Mouse (Mus musculus) midbrain, embryonic 11.5 days (tissue): ENCODE results near the gene Zfp354c. TPM values are rescaled to one million over a fixed set of nuclear protein-coding genes. Genes with fewer than 3 reads are reported as not detected.
A peak's percentile ranks its signal among the peaks of the same experiment; 100 is the strongest.

Experiments
- ATAC-seq: fragments of 200-750 bp; cut with Nextera tagmentation; 2 replicates; pipeline ENCODE4 v1.8.0; 2017; ENCODE audit warnings: moderate TSS enrichment, moderate library complexity; ENCODE audit not compliant: low FRiP score
- DNase-seq: peaks from one replicate; pipeline ENCODE4 v3.0.0; 2015; ENCODE audit warnings: low spot score; ENCODE audit errors: missing footprints
- H3K27ac ChIP-seq: fragments of 300-500 bp; sonication (generic); 2 replicates; pipeline ENCODE4 v1.5.1; 2014; ENCODE audit warnings: low read depth, low read length
- H3K27me3 ChIP-seq: fragments of 300-500 bp; sonication (generic); 2 replicates; pipeline ENCODE4 v1.6.1; 2014; ENCODE audit warnings: mild to moderate bottlenecking, low read length, moderate library complexity, mixed read lengths; ENCODE audit not compliant: control insufficient read depth, insufficient read depth
- H3K36me3 ChIP-seq: fragments of 300-500 bp; sonication (generic); 2 replicates; pipeline ENCODE4 v1.6.1; 2014; ENCODE audit warnings: mild to moderate bottlenecking, low read length, moderate library complexity, mixed read lengths; ENCODE audit not compliant: control insufficient read depth, insufficient read depth
- H3K4me1 ChIP-seq: fragments of 300-500 bp; sonication (generic); 2 replicates; pipeline ENCODE4 v1.6.1; 2014; ENCODE audit warnings: low read length; ENCODE audit not compliant: control insufficient read depth, insufficient read depth
- H3K4me2 ChIP-seq: fragments of 300-500 bp; sonication (generic); 2 replicates; pipeline ENCODE4 v1.6.1; 2014; ENCODE audit warnings: mild to moderate bottlenecking, moderate library complexity
- H3K4me3 ChIP-seq: fragments of 300-500 bp; sonication (generic); 2 replicates; pipeline ENCODE4 v1.5.1; 2014; ENCODE audit warnings: low read depth, low read length
- H3K9ac ChIP-seq: fragments of 300-500 bp; sonication (generic); 2 replicates; pipeline ENCODE4 v1.6.1; 2014; ENCODE audit warnings: low read length
- H3K9me3 ChIP-seq: fragments of 300-500 bp; sonication (generic); 2 replicates; pipeline ENCODE4 v1.6.1; 2016; ENCODE audit warnings: low read length; ENCODE audit not compliant: control insufficient read depth
- WGBS: fragments of 180-500 bp; shearing (Covaris S2); extraction: QIAGEN DNeasy Blood & Tissue Kit; methylation state at CpG from one replicate; pipeline ENCODE4 v1.1.7; 2014; 5-methylcytosine and 5-hydroxymethylcytosine counted together
- polyA plus RNA-seq: library from polyadenylated mRNA; unstranded; fragments of >200 nt; fragmentation: Nextera tagmentation; extraction: Ambion mirVana; gene quantifications from 2 replicates; pipeline ENCODE4 v1.2.1, GENCODE M21; 2014

Gene Zfp354c
- polyA plus RNA-seq, 1 experiment from 2014 or later: 46.7 TPM

- WGBS: 91% methylated on average over 4 of the region's 4 CpGs
- Histone ChIP-seq H3K27me3 (no peaks in the 10 kb centered on the region), H3K4me2 (no peak overlapping the region), H3K9ac (no peak overlapping the region), H3K4me3 (no peak overlapping the region), H3K4me1 (no peaks in the 10 kb centered on the region; the same call in 1 of the 2 replicates), H3K27ac (no peak overlapping the region), H3K36me3 (no peaks in the 10 kb centered on the region; the same call in 1 of the 2 replicates), H3K9me3 (no peaks in the 10 kb centered on the region; the same call in 1 of the 2 replicates)
- DNase-seq (no peak), ATAC-seq (no peak)
These were observed 8.2 kb upstream of the Zfp354c start for GRCm38 (mm10) chr11:50835727-50836126.

GRCm38 (mm10) chr11:50826214-50826613 is 1.3 kb downstream of the Zfp354c start:
- Histone ChIP-seq H3K27ac (no peak overlapping the region), H3K4me1 (peaks cover 6% of the 10 kb centered on the region), H3K27me3 (no peaks in the 10 kb centered on the region), H3K36me3 (peaks cover 30% of the 10 kb centered on the region), H3K4me2 (peak overlapping the region; percentile 82), H3K4me3 (peak overlapping the region; percentile 62; the same call in 1 of the 2 replicates), H3K9ac (peak overlapping the region; percentile 86), H3K9me3 (no peaks in the 10 kb centered on the region)
- WGBS: 87% methylated on average over 2 of the region's 2 CpGs
- no peak for DNase-seq
- ATAC-seq: no peak

GRCm38 (mm10) chr11:50814233-50814632 is 13.3 kb downstream of the Zfp354c start:
- no peaks in the 10 kb centered on the region for H3K4me1 ChIP-seq
- no peak overlapping the region for H3K4me2 ChIP-seq
- ATAC-seq (no peak), DNase-seq (peak; percentile 73)
- H3K4me3 ChIP-seq: no peak overlapping the region
- H3K9me3 ChIP-seq: peaks cover 34% of the 10 kb centered on the region
- 97% methylated on average over 4 of the region's 4 CpGs for WGBS
- H3K27me3 ChIP-seq: no peaks in the 10 kb centered on the region
- no peak overlapping the region for H3K9ac ChIP-seq
- H3K36me3 ChIP-seq: peaks cover 73% of the 10 kb centered on the region
- no peak overlapping the region for H3K27ac ChIP-seq

- H3K36me3 ChIP-seq: no peaks in the 10 kb centered on the region
- no peaks in the 10 kb centered on the region for H3K27me3 ChIP-seq
- H3K4me3 ChIP-seq: no peak overlapping the region
- no peak overlapping the region for H3K4me2 ChIP-seq
- no peaks in the 10 kb centered on the region for H3K9me3 ChIP-seq
- DNase-seq: no peak
- no peak overlapping the region for H3K27ac ChIP-seq
- H3K9ac ChIP-seq: no peak overlapping the region
- H3K4me1 ChIP-seq: no peaks in the 10 kb centered on the region
- ATAC-seq: no peak
These were observed 28.7 kb downstream of the Zfp354c start for GRCm38 (mm10) chr11:50798836-50799235.

- no peak for ATAC-seq
- Histone ChIP-seq H3K36me3 (no peaks in the 10 kb centered on the region), H3K4me2 (no peak overlapping the region), H3K9me3 (no peaks in the 10 kb centered on the region), H3K4me1 (no peaks in the 10 kb centered on the region), H3K4me3 (no peak overlapping the region), H3K9ac (no peak overlapping the region), H3K27me3 (no peaks in the 10 kb centered on the region), H3K27ac (no peak overlapping the region)
- 87% methylated on average over 11 of the region's 11 CpGs for WGBS
- DNase-seq: no peak
These were observed 29.9 kb downstream of the Zfp354c start for GRCm38 (mm10) chr11:50797674-50798073.

GRCm38 (mm10) chr11:50771006-50771405 is 56.5 kb downstream of the Zfp354c start:
- 95% methylated on average over 1 of the region's 1 CpGs for WGBS

GRCm38 (mm10) chr11:50768995-50769749 is 58.4 kb downstream of the Zfp354c start:
- no peaks in the 10 kb centered on the region for H3K27me3 ChIP-seq
- 11% methylated on average over 14 of the region's 14 CpGs for WGBS
- DNase-seq: peak; percentile 100

More at GRCm38 (mm10) chr11:50771006-50771405, 56.5 kb downstream of the Zfp354c start:
- H3K4me3 ChIP-seq: no peak overlapping the region
- H3K9ac ChIP-seq: no peak overlapping the region
- H3K27me3 ChIP-seq: no peaks in the 10 kb centered on the region
- H3K4me1 ChIP-seq: peaks cover 3% of the 10 kb centered on the region; the same call in 1 of the 2 replicates
- H3K4me2 ChIP-seq: no peak overlapping the region
- ATAC-seq (no peak), DNase-seq (no peak)
- no peaks in the 10 kb centered on the region for H3K9me3 ChIP-seq
- no peaks in the 10 kb centered on the region for H3K36me3 ChIP-seq
- H3K27ac ChIP-seq: no peak overlapping the region

GRCm38 (mm10) chr11:50767039-50767438 is 60.5 kb downstream of the Zfp354c start:
- Histone ChIP-seq H3K9me3 (no peaks in the 10 kb centered on the region), H3K27me3 (no peaks in the 10 kb centered on the region), H3K27ac (no peak overlapping the region), H3K4me1 (peaks cover 3% of the 10 kb centered on the region; the same call in 1 of the 2 replicates), H3K9ac (no peak overlapping the region), H3K36me3 (no peaks in the 10 kb centered on the region), H3K4me3 (no peak overlapping the region), H3K4me2 (no peak overlapping the region)
- ATAC-seq (no peak), DNase-seq (no peak)
- 18% methylated on average over 4 of the region's 4 CpGs for WGBS

More at GRCm38 (mm10) chr11:50768995-50769749, 58.4 kb downstream of the Zfp354c start:
- Histone ChIP-seq H3K9ac (0 out of 2 replicates have a peak overlapping the region, but pooled peaks have one; percentile 30), H3K4me1 (peaks cover 3% of the 10 kb centered on the region; the same call in 1 of the 2 replicates), H3K4me3 (peak overlapping the region; percentile 18; the same call in 1 of the 2 replicates), H3K36me3 (no peaks in the 10 kb centered on the region), H3K27ac (no peak overlapping the region), H3K4me2 (peak overlapping the region; percentile 42), H3K9me3 (no peaks in the 10 kb centered on the region)
- ATAC-seq: peak; percentile 90

GRCm38 (mm10) chr11:50766461-50766860 is 61.1 kb downstream of the Zfp354c start:
- ATAC-seq (no peak), DNase-seq (no peak)
- H3K4me1 ChIP-seq: peaks cover 3% of the 10 kb centered on the region; the same call in 1 of the 2 replicates
- H3K9me3 ChIP-seq: no peaks in the 10 kb centered on the region
- 86% methylated on average over 7 of the region's 7 CpGs for WGBS
- no peak overlapping the region for H3K4me3 ChIP-seq
- no peaks in the 10 kb centered on the region for H3K36me3 ChIP-seq
- no peak overlapping the region for H3K4me2 ChIP-seq
- no peak overlapping the region for H3K27ac ChIP-seq
- no peak overlapping the region for H3K9ac ChIP-seq
- H3K27me3 ChIP-seq: no peaks in the 10 kb centered on the region
